Mouse (Mus musculus) naive thymus-derived CD4-positive, alpha-beta T cell, adult 2 months (primary cell): ENCODE measurements around the gene Klhl5.

Source experiments
- DNase-seq: peaks from one replicate; pipeline ENCODE4 v3.0.0-alpha.2; 2011; ENCODE audit warnings: low read depth

Klhl5 gene

DNA sequence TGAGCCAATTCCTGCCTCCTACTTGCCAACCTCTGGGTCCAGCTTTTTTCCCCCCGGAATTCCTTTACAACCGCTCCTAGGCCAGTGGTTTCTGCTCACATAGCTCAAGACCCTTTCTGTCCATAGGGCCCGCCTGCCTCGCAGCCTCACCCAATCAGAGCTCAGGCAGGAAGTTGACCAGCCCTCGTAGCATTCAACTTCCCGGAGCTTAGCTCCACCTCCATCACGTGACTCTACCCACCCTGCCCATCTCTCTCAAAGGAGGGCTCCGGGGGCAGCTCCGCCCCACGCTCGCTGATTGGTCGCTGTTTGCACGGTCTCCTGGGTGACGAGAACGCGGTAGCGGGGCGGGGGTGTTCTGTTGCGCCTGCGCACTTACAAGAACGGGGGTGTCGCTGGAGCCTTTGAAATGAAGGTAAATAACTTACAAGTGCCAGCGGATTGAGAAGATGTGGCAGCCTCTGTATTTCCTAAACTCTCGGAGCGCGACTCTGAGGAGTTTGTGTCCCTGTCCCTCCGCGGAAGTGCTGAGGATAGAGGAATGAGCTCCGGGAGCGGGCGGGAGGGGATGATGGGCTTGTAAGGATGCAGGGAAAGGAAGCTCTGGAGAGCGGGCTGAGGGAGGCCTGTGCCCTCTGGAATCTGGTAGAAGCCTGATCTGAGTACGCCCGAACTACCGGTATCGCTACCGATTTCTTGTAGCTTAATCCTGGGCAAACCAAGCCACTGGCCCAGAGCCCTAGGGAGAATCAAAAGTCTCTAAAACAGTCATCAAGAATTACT, 92.2 kb downstream of the Klhl5 start, which contains the start of gene Wdr19:
Gene Wdr19 (plus strand): TSS at position 351 of the 783 bp plus-strand sequence.
- peak; percentile 99 for DNase-seq

DNA sequence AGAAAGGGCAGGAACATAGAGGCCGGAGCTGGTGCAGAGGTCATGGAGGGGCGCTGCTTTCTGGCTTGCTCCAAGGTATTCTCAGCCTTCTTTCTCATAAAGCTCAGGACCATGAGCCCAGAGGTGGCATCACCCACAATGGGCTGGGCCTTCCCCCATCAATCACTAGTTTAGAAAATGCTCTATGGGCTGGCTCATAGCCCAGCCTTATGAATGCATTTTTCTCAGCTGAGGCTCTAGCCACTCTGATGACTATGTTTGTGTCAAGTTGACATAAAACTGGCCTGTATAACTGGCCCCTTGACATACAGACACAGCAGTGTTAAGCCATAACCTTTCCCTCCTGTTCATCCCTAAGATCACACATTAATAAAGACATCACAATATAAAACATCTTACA, 97.4 kb downstream of the Klhl5 start:
- DNase-seq: no peak

DNA sequence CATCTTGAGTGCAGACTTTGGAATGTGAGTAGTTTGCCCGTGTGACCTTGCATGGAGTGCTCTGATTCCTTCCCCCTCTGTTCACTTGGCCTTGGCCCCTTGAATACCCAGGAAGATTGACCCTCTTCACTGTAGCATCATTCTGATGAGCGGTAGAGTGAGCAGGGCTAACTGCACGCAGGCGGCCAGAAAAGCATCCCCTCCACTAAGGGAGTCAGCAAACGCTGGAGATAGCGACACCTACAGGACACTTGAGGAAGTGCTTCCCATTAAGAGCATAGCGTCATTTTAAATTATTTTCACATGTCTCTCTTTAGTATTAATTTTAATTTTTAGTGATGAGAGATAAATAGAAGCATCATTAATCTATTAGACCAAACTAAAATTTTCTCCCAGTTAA, 106.0 kb downstream of the Klhl5 start:
- DNase-seq: peak; percentile 72
